Mouse (Mus musculus): ENCODE results near the gene Tnfrsf1b.

DNA sequence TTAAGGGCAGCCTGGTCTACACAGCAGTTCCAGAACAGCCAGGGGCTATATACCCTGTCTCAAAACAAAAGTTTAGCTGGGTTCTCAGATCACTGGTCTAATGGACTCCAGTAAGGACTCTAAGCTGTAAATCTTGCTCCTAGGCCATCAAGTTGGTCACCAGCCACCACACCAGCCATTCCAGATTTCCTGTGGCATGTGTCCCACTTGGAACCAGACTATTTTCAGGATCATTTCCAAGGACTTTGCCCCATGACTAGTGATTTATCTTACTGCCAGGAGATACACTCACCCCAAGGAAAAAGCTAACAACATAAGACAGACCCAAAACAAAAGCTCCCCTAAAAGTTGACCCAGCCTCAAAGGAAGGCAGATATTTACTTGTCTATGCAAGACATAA, 54.0 kb downstream of the Tnfrsf1b start:
- TF ChIP-seq CTCF (IDR thresholded peaks at IDR 0.05; ENCODE audit: low read depth, low read length) (no peak), POLR2A (IDR thresholded peaks at IDR 0.05; ENCODE audit: borderline replicate concordance, low read depth, low read length) (no peak)

All from bone marrow macrophage, adult 2 months (primary cell).